Mouse (Mus musculus) stomach, embryonic 15.5 days (tissue): ENCODE results near the gene Rreb1. TPM values are rescaled to one million over a fixed set of nuclear protein-coding genes. Genes with fewer than 3 reads are reported as not detected.
A peak's percentile ranks its signal among the peaks of the same experiment; 100 is the strongest.

ENCODE experiments used
- ATAC-seq: fragments of 200-750 bp; cut with Nextera tagmentation; 2 replicates; pipeline ENCODE4 v1.8.0; 2017; ENCODE audit warnings: low read depth, moderate number of reproducible peaks, moderate TSS enrichment; ENCODE audit not compliant: insufficient read depth, low FRiP score
- H3K27ac ChIP-seq: fragments of 300-500 bp; sonication (generic); 2 replicates; pipeline ENCODE4 v1.5.1; 2015; ENCODE audit warnings: mild to moderate bottlenecking, inconsistent platforms
- H3K27me3 ChIP-seq: fragments of 300-500 bp; sonication (generic); replicated peaks from 2 replicates; pipeline ENCODE4 v1.6.1; 2015; ENCODE audit warnings: inconsistent platforms
- H3K36me3 ChIP-seq: fragments of 300-500 bp; sonication (generic); 2 replicates; pipeline ENCODE4 v1.6.1; 2015; ENCODE audit warnings: inconsistent platforms
- H3K4me1 ChIP-seq: fragments of 300-500 bp; sonication (generic); 2 replicates; pipeline ENCODE4 v1.6.1; 2015; ENCODE audit warnings: inconsistent platforms
- H3K4me2 ChIP-seq: fragments of 300-500 bp; sonication (generic); 2 replicates; pipeline ENCODE4 v1.6.1; 2015; ENCODE audit warnings: mild to moderate bottlenecking, inconsistent platforms
- H3K4me3 ChIP-seq: fragments of 300-500 bp; sonication (generic); replicated peaks from 2 replicates; pipeline ENCODE4 v1.5.1; 2015; ENCODE audit warnings: inconsistent platforms
- H3K9ac ChIP-seq: fragments of 300-500 bp; sonication (generic); 2 replicates; pipeline ENCODE4 v1.6.1; 2015; ENCODE audit warnings: inconsistent platforms
- H3K9me3 ChIP-seq: fragments of 300-500 bp; sonication (generic); 2 replicates; pipeline ENCODE4 v1.6.1; 2016; ENCODE audit warnings: inconsistent platforms
- WGBS: fragments of 180-500 bp; shearing (Covaris S2); methylation state at CpG from one replicate; pipeline ENCODE4 v1.1.7; 2015; 5-methylcytosine and 5-hydroxymethylcytosine counted together
- polyA plus RNA-seq: library from polyadenylated mRNA; unstranded; fragments of >200 nt; fragmentation: Nextera tagmentation; extraction: Ambion mirVana; gene quantifications from 2 replicates; pipeline ENCODE4 v1.2.1, GENCODE M21; 2015

The Rreb1 gene
- polyA plus RNA-seq, 1 experiment from 2014 or later = 12.8 TPM

GRCm38 (mm10) chr13:37912011-37912410, 133.8 kb downstream of the Rreb1 start:
- no peaks in the 10 kb centered on the region for H3K9me3 ChIP-seq
- WGBS = 46% methylated on average over 6 of the region's 6 CpGs
- no peak overlapping the region for H3K4me2 ChIP-seq
- H3K9ac ChIP-seq = no peak overlapping the region
- no peak overlapping the region for H3K4me3 ChIP-seq
- H3K4me1 ChIP-seq = peaks cover 16% of the 10 kb centered on the region
- H3K27me3 ChIP-seq = no peaks in the 10 kb centered on the region
- ATAC-seq = no peak
- H3K36me3 ChIP-seq = peaks cover 19% of the 10 kb centered on the region
- peak overlapping the region; percentile 7; the same call in 1 of the 2 replicates for H3K27ac ChIP-seq

- H3K27me3 ChIP-seq = no peaks in the 10 kb centered on the region
- H3K4me1 ChIP-seq = peaks cover 16% of the 10 kb centered on the region
- H3K27ac ChIP-seq = no peak overlapping the region
- whole genome bisulfite sequencing = 54% methylated on average over 12 of the region's 12 CpGs
- H3K4me2 ChIP-seq = no peak overlapping the region
- peaks cover 23% of the 10 kb centered on the region for H3K36me3 ChIP-seq
- no peak overlapping the region for H3K4me3 ChIP-seq
- 0 out of 2 replicates have a peak, but pooled peaks have one; percentile 43 for ATAC-seq
- no peak overlapping the region for H3K9ac ChIP-seq
- H3K9me3 ChIP-seq = no peaks in the 10 kb centered on the region
These were observed 134.6 kb downstream of the Rreb1 start for GRCm38 (mm10) chr13:37912591-37913467.

GRCm38 (mm10) chr13:37913963-37914362, 135.8 kb downstream of the Rreb1 start:
- Histone ChIP-seq H3K9me3 (no peaks in the 10 kb centered on the region), H3K27ac (no peak overlapping the region), H3K36me3 (peaks cover 23% of the 10 kb centered on the region), H3K4me1 (peaks cover 13% of the 10 kb centered on the region), H3K27me3 (no peaks in the 10 kb centered on the region), H3K4me3 (no peak overlapping the region), H3K4me2 (no peak overlapping the region), H3K9ac (no peak overlapping the region)
- 74% methylated on average over 3 of the region's 3 CpGs for WGBS
- ATAC-seq = no peak

GRCm38 (mm10) chr13:37918336-37919261, 140.4 kb downstream of the Rreb1 start:
- Histone ChIP-seq H3K4me1 (no peaks in the 10 kb centered on the region), H3K36me3 (peaks cover 21% of the 10 kb centered on the region), H3K27me3 (no peaks in the 10 kb centered on the region), H3K4me3 (no peak overlapping the region), H3K9ac (no peak overlapping the region), H3K9me3 (no peaks in the 10 kb centered on the region), H3K27ac (no peak overlapping the region), H3K4me2 (no peak overlapping the region)
- WGBS = 83% methylated on average over 15 of the region's 15 CpGs
- no peak for ATAC-seq

- ATAC-seq = no peak
- Histone ChIP-seq H3K4me3 (no peak overlapping the region), H3K4me2 (no peak overlapping the region), H3K27ac (no peak overlapping the region), H3K36me3 (peaks cover 21% of the 10 kb centered on the region), H3K9ac (no peak overlapping the region), H3K27me3 (no peaks in the 10 kb centered on the region), H3K4me1 (no peaks in the 10 kb centered on the region), H3K9me3 (no peaks in the 10 kb centered on the region)
- WGBS = 84% methylated on average over 3 of the region's 3 CpGs
These were observed 141.6 kb downstream of the Rreb1 start for GRCm38 (mm10) chr13:37919711-37920277.

- WGBS = 63% methylated on average over 2 of the region's 2 CpGs
- H3K27me3 ChIP-seq = no peaks in the 10 kb centered on the region
- H3K9ac ChIP-seq = no peak overlapping the region
- H3K36me3 ChIP-seq = peaks cover 21% of the 10 kb centered on the region
- no peak overlapping the region for H3K4me3 ChIP-seq
- H3K27ac ChIP-seq = no peak overlapping the region
- ATAC-seq = no peak
- H3K4me2 ChIP-seq = no peak overlapping the region
- H3K4me1 ChIP-seq = no peaks in the 10 kb centered on the region
- H3K9me3 ChIP-seq = no peaks in the 10 kb centered on the region
These were observed 142.5 kb downstream of the Rreb1 start for GRCm38 (mm10) chr13:37920727-37921126.

GRCm38 (mm10) chr13:37923091-37923490, 144.9 kb downstream of the Rreb1 start:
- Histone ChIP-seq H3K9me3 (no peaks in the 10 kb centered on the region), H3K4me2 (no peak overlapping the region), H3K27me3 (no peaks in the 10 kb centered on the region), H3K4me1 (no peaks in the 10 kb centered on the region), H3K36me3 (peaks cover 12% of the 10 kb centered on the region; the same call in 1 of the 2 replicates), H3K4me3 (no peak overlapping the region), H3K27ac (no peak overlapping the region), H3K9ac (no peak overlapping the region)
- ATAC-seq = no peak
- 86% methylated on average over 4 of the region's 4 CpGs for WGBS

- ATAC-seq = no peak
- Histone ChIP-seq H3K27me3 (no peaks in the 10 kb centered on the region), H3K4me1 (no peaks in the 10 kb centered on the region), H3K27ac (no peak overlapping the region), H3K36me3 (peaks cover 13% of the 10 kb centered on the region; the same call in 1 of the 2 replicates), H3K9ac (no peak overlapping the region), H3K4me3 (no peak overlapping the region), H3K4me2 (no peak overlapping the region), H3K9me3 (no peaks in the 10 kb centered on the region)
- WGBS = 78% methylated on average over 10 of the region's 10 CpGs
These were observed 145.7 kb downstream of the Rreb1 start for GRCm38 (mm10) chr13:37923643-37924460.

- 61% methylated on average over 4 of the region's 4 CpGs for WGBS
- no peaks in the 10 kb centered on the region for H3K9me3 ChIP-seq
- H3K9ac ChIP-seq = no peak overlapping the region
- no peak overlapping the region for H3K4me2 ChIP-seq
- H3K27ac ChIP-seq = no peak overlapping the region
- no peaks in the 10 kb centered on the region for H3K4me1 ChIP-seq
- H3K4me3 ChIP-seq = no peak overlapping the region
- no peaks in the 10 kb centered on the region for H3K27me3 ChIP-seq
- peaks cover 17% of the 10 kb centered on the region for H3K36me3 ChIP-seq
- no peak for ATAC-seq
These were observed 146.3 kb downstream of the Rreb1 start for GRCm38 (mm10) chr13:37924461-37924948.

- no peak for ATAC-seq
- Histone ChIP-seq H3K4me3 (no peak overlapping the region), H3K9ac (no peak overlapping the region), H3K4me2 (no peak overlapping the region), H3K36me3 (peaks cover 30% of the 10 kb centered on the region), H3K27me3 (no peaks in the 10 kb centered on the region), H3K27ac (no peak overlapping the region), H3K4me1 (0 out of 2 replicates have a peak, but pooled peaks cover 3% of the 10 kb centered on the region), H3K9me3 (no peaks in the 10 kb centered on the region)
- WGBS = 86% methylated on average over 3 of the region's 3 CpGs
These were observed 148.2 kb downstream of the Rreb1 start for GRCm38 (mm10) chr13:37926394-37926793.

GRCm38 (mm10) chr13:37929532-37929931, 151.3 kb downstream of the Rreb1 start:
- Histone ChIP-seq H3K4me2 (no peak overlapping the region), H3K9ac (no peak overlapping the region), H3K4me3 (no peak overlapping the region), H3K27me3 (no peaks in the 10 kb centered on the region), H3K9me3 (no peaks in the 10 kb centered on the region), H3K36me3 (peaks cover 51% of the 10 kb centered on the region), H3K4me1 (0 out of 2 replicates have a peak, but pooled peaks cover 3% of the 10 kb centered on the region), H3K27ac (no peak overlapping the region)
- no peak for ATAC-seq
- WGBS = 88% methylated on average over 17 of the region's 17 CpGs
